Mouse (Mus musculus) forebrain, embryonic 16.5 days (tissue): ENCODE results near the gene Zdhhc18. TPM values are rescaled to one million over a fixed set of nuclear protein-coding genes. Genes with fewer than 3 reads are reported as not detected.

Source experiments
- ATAC-seq: fragments of 200-750 bp; cut with Nextera tagmentation; 2 replicates; pipeline ENCODE4 v1.8.0; 2017; ENCODE audit warnings: mild to moderate bottlenecking, moderate library complexity
- H3K27ac ChIP-seq: fragments of 300-500 bp; sonication (generic); 2 replicates; pipeline ENCODE4 v1.5.1; 2014; ENCODE audit warnings: low read length, control low read depth
- H3K27me3 ChIP-seq: fragments of 300-500 bp; sonication (generic); replicated peaks from 2 replicates; pipeline ENCODE4 v1.6.1; 2014; ENCODE audit warnings: low read length; ENCODE audit not compliant: control insufficient read depth, insufficient read depth
- H3K36me3 ChIP-seq: fragments of 300-500 bp; sonication (generic); 2 replicates; pipeline ENCODE4 v1.6.1; 2014; ENCODE audit not compliant: control insufficient read depth, insufficient read depth
- H3K4me1 ChIP-seq: fragments of 300-500 bp; sonication (generic); replicated peaks from 2 replicates; pipeline ENCODE4 v1.6.1; 2014; ENCODE audit warnings: low read length; ENCODE audit not compliant: control insufficient read depth, insufficient read depth
- H3K4me2 ChIP-seq: fragments of 300-500 bp; sonication (generic); 2 replicates; pipeline ENCODE4 v1.6.1; 2014; ENCODE audit warnings: mild to moderate bottlenecking, low read length, control low read depth
- H3K4me3 ChIP-seq: fragments of 300-500 bp; sonication (generic); replicated peaks from 2 replicates; pipeline ENCODE4 v1.5.1; 2014; ENCODE audit warnings: mild to moderate bottlenecking, low read length, control low read depth
- H3K9ac ChIP-seq: fragments of 300-500 bp; sonication (generic); replicated peaks from 2 replicates; pipeline ENCODE4 v1.6.1; 2014; ENCODE audit warnings: low read depth, low read length, control low read depth
- H3K9me3 ChIP-seq: fragments of 300-500 bp; sonication (generic); 2 replicates; pipeline ENCODE4 v1.6.1; 2016; ENCODE audit warnings: low read length; ENCODE audit not compliant: control insufficient read depth
- WGBS: fragments of 180-500 bp; shearing (Covaris S2); extraction: QIAGEN DNeasy Blood & Tissue Kit; methylation state at CpG from one replicate; pipeline ENCODE4 v1.1.7; 2014; 5-methylcytosine and 5-hydroxymethylcytosine counted together
- polyA plus RNA-seq: library from polyadenylated mRNA; unstranded; fragments of >200 nt; fragmentation: Nextera tagmentation; extraction: Ambion mirVana; gene quantifications from 2 replicates; pipeline ENCODE4 v1.2.1, GENCODE M21; 2015

The Zdhhc18 gene
- polyA plus RNA-seq, 1 experiment from 2014 or later: 4.5 TPM

DNA sequence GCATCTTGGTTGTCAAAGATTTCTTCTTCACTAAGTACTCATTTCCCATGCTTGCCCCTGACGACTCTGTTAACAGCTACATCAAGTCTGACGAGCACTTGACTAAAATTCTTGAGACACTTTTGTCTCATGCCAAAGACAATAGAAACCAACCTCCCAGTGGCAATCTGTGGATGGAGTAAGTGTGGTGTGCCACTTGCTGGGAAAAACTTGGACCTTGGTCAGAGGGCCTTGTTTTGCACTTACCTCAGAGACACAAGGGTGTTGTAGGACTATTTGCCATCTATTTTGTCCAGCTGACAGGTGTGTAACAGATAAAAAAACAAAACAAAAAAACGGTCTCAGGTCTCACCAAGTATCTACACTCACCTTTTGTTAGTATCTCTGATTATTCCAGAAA is 26.2 kb upstream of the Zdhhc18 start:
- no peak overlapping the region for H3K4me2 ChIP-seq
- no peaks in the 10 kb centered on the region for H3K9me3 ChIP-seq
- H3K4me1 ChIP-seq: peaks cover 27% of the 10 kb centered on the region
- H3K36me3 ChIP-seq: peaks cover 7% of the 10 kb centered on the region
- WGBS: 16% methylated on average over 3 of the region's 3 CpGs
- ATAC-seq: no peak
- no peaks in the 10 kb centered on the region for H3K27me3 ChIP-seq
- no peak overlapping the region for H3K9ac ChIP-seq
- H3K27ac ChIP-seq: peak overlapping the region; percentile 56; the same call in 1 of the 2 replicates
- H3K4me3 ChIP-seq: no peak overlapping the region

DNA sequence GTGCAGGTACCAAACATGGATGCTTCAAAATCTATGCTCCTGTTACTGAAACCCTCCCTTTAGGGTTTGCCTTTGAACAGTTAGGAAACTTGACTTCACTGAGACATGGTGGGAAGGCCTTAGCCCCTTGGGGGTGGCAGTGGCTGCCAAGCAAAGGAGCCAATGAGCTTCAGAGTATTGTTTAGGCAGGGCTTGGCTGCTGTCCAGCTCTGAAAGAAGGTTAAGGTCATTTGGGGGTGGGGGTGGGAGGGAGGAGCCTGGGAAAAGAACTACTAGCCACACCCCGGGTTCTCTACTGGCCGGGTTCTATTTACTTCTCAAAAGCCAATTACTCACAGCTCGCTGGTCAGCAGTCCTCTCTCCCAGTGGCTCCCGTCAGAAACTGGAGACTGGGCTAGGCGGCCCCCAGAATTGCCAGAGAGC is 25.7 kb upstream of the Zdhhc18 start:
- peaks cover 3% of the 10 kb centered on the region for H3K36me3 ChIP-seq
- no peak overlapping the region for H3K4me2 ChIP-seq
- H3K4me3 ChIP-seq: no peak overlapping the region
- no peaks in the 10 kb centered on the region for H3K9me3 ChIP-seq
- WGBS: 1% methylated on average over 5 of the region's 5 CpGs
- peaks cover 31% of the 10 kb centered on the region for H3K4me1 ChIP-seq
- H3K9ac ChIP-seq: no peak overlapping the region
- no peak for ATAC-seq
- 0 out of 2 replicates have a peak overlapping the region, but pooled peaks have one; percentile 56 for H3K27ac ChIP-seq
- no peaks in the 10 kb centered on the region for H3K27me3 ChIP-seq

DNA sequence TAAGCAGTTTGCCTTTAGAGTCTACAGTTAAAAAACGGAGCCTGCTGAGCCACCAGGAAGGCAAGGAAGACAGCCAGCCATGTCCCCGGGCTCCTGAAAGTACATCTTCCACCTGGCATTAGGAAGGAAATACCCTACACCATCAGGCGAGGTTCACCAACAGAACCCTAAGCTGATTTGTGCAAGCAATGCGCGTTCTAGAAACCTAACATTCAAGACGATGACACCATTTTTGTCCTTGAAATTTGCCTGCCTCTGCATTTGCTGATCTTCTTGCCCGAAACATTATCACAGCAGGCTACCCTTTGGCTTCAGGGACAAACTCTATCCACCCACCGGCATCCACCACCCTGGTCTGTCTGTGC is 24.4 kb upstream of the Zdhhc18 start:
- H3K27ac ChIP-seq: peak overlapping the region; percentile 51
- peaks cover 35% of the 10 kb centered on the region for H3K4me1 ChIP-seq
- no peak for ATAC-seq
- no peaks in the 10 kb centered on the region for H3K36me3 ChIP-seq
- no peaks in the 10 kb centered on the region for H3K9me3 ChIP-seq
- no peak overlapping the region for H3K4me3 ChIP-seq
- 77% methylated on average over 8 of the region's 8 CpGs for WGBS
- no peaks in the 10 kb centered on the region for H3K27me3 ChIP-seq
- no peak overlapping the region for H3K9ac ChIP-seq
- H3K4me2 ChIP-seq: no peak overlapping the region

DNA sequence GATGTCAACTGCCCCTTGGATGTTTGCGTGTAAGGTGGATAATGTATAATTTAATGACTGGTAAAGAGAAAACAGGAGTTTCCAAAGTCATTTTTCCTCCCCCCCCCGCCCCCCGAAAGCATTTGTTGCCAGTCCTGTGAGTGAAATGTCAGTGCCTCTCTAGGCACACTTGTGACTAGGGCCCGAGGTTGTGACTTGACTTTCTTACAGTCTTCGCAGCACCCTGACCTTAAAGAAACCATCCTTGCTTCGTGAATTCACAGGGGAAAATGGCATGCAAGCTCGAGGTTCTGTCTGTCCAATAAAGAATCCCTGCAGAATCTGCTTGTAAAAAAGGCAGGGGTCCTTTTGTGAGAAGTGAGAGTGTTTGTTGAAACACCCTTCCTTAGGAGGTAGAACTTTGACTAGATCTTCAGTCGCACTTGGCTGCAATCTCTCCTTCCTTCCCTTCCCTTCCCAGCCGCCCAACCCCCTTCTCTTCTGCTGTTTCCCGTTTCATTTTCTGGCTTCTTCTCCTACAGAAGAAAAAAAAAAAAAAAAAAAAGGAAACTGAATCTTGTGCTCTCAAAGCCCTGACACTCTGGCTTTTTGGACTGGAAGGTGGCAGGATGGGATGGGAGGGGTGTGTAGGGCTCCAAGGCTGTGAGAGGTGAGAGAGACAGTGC is 23.8 kb upstream of the Zdhhc18 start:
- ATAC-seq: no peak
- Histone ChIP-seq H3K9ac (no peak overlapping the region), H3K36me3 (no peaks in the 10 kb centered on the region), H3K4me1 (peaks cover 35% of the 10 kb centered on the region), H3K27me3 (no peaks in the 10 kb centered on the region), H3K4me3 (no peak overlapping the region), H3K4me2 (peak overlapping the region; percentile 59; the same call in 1 of the 2 replicates), H3K9me3 (no peaks in the 10 kb centered on the region), H3K27ac (peak overlapping the region; percentile 51)
- WGBS: 40% methylated on average over 10 of the region's 10 CpGs

DNA sequence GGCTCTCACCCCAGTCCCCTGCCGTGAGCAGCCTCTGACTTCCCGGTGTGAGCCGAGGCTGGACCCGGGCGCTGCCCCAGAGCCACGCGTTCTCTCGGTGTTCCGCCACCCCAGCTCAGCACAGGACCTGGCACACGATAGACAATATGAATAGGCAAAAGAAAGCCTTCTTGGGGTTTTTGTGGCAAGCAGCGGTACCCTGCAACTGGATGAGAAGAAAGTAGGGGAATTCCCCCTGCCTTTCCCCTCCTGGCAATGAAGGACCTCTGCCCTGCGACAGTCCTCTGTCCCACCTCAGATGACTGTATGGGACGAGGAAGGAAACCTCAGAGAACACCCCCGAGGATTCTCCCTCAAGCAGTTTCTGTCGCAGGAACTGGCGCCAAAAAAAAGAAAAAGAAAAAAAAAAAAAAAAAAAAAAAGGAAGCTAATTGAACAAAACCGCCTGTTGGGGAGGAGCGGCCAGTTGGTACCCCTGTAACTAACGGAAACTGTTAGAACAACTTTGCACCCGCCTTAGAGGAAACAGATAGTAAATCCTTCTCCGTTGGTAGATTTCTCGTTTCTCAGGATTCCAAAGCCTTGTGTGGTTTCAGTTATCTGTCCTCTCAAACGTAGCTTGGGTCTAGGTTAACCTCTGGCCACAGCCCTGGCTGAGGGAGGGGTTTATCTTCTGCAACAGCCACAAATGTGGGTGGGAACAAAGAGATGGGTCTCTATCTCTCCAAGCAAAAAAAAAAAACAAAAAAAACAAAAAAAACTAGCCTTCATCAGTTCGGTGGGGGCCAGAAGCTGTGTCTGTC is 23.1 kb upstream of the Zdhhc18 start:
- peak overlapping the region; percentile 84 for H3K9ac ChIP-seq
- WGBS: 3% methylated on average over 23 of the region's 24 CpGs
- H3K27me3 ChIP-seq: no peaks in the 10 kb centered on the region
- H3K4me2 ChIP-seq: peak overlapping the region; percentile 59
- peak overlapping the region; percentile 79 for H3K4me3 ChIP-seq
- no peaks in the 10 kb centered on the region for H3K36me3 ChIP-seq
- peaks cover 35% of the 10 kb centered on the region for H3K4me1 ChIP-seq
- no peaks in the 10 kb centered on the region for H3K9me3 ChIP-seq
- peak overlapping the region; percentile 98 for H3K27ac ChIP-seq
- peak; percentile 49 for ATAC-seq

DNA sequence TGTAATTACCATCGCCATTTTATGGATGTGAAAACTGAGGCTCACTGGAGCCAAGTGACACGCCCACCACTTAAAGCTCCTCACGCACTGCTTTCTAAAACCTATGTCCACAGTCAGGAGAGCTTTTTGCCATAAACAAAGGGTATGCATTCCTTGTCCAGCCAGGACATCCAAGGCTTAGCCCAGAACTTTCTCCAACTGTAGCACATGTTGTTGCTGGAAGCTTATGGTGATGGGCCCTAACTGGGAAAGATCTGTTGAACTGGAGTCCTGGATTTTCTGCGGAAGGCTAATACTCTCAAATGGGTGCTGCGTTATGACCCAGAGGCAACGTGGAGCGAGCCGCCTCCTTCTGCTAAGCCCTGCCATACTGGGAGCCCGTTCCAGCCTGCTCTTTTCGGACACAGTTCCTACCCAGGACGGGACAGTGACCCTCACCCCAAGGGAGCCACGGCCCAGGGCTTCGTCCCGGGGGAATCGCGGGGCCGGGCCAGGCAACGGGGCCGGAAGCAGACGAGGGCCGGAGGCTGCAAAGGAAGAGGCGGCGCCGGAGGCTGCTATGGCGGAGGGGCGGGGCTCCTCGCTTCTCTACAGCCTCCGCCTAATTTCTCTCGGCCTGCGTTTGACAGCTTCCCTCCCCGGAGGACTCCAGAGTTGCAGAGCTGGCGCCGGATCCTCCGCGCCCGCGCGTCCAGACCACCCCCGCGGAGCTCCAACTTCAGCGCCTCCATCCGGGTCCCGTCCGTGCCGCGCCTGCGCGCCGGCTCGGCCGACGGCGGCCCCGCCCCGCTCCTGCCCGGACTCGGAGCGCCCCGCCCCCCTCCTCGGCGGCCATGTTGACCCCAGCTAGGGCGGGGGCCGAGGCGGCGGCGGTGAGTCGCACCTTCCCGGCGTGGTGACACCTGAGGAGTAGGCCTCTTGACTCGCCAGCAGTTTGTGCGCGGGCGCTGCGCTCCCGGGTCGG is 22.2 kb upstream of the Zdhhc18 start, which contains the start of gene Pigv:
Pigv (minus strand) TSS at position 767 of the 964 bp plus-strand sequence.
- Histone ChIP-seq H3K4me3 (peak within 1 kb of the TSS; percentile 79), H3K4me1 (peaks cover 35% of the 10 kb centered on the region), H3K27ac (peak within 1 kb of the TSS; percentile 98), H3K4me2 (peak within 1 kb of the TSS; percentile 59), H3K9ac (peak within 1 kb of the TSS; percentile 84), H3K27me3 (no peaks in the 10 kb centered on the region), H3K36me3 (no peaks in the 10 kb centered on the region), H3K9me3 (no peaks in the 10 kb centered on the region)
- ATAC-seq: peak; percentile 91
- WGBS: under 1% methylated on average over 71 of the region's 76 CpGs

DNA sequence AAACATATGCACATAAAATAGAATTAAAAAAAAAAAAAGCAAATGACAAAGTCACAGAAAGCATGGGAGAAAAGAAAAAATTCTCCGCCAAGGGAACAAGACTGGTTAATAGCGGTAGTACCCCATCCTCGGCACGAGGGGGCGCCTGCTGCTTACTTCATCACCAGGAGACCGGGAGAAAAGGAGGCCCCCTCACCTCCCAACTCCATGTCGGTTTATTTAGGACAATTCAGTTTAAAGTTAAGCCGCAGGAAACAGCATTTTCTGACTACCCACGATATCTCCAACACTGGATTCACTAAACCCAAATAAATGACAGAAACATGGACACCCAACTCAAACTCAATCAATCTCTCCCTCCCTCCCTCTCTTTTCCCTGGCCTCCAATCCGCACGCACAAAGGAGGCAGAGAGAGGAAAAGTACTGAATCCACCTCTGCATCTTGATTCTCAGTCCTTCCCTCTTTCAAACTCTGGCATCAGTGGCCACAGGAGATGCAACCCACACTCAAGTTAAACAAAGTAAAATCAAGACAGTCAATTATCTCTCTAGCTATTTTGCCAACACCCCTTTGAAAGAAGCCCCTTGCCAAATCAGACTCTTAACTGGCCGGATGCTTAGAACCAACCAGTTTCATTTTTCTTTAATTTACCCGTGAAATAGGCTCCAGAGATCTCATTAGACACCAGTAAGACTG is 21.4 kb upstream of the Zdhhc18 start:
- Histone ChIP-seq H3K9me3 (no peaks in the 10 kb centered on the region), H3K4me2 (peak overlapping the region; percentile 59), H3K4me1 (peaks cover 35% of the 10 kb centered on the region), H3K27me3 (no peaks in the 10 kb centered on the region), H3K36me3 (0 out of 2 replicates have a peak, but pooled peaks cover 2% of the 10 kb centered on the region), H3K4me3 (peak overlapping the region; percentile 79), H3K27ac (peak overlapping the region; percentile 98), H3K9ac (peak overlapping the region; percentile 84)
- WGBS: under 1% methylated on average over 13 of the region's 13 CpGs
- no peak for ATAC-seq

DNA sequence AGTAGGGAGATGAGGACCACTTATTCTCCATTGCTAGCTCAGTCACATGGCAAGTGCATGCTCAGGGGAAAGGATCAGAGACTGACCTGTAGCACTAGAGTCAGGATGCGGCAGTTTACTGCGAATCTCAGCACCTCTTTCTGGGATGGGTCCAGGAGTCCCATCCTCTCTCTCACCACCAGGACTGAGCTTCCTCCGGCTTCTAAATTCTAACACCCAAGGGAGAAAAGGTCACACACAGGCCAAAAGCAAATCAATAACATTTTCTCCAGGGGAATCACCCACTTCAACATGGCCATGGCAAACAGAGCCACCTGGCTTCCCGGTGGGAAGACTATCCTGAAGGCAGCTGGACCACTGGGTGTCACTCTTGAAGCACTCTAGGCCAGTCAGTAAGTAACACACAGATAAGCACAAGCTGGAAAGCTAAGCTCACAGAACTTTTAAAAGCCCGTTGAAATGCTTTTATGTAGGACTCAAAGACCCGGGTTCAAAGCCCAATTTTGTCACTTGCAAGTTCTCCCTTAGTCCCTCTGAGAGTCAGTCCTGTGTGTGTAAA is 19.8 kb upstream of the Zdhhc18 start:
- Histone ChIP-seq H3K4me3 (no peak overlapping the region), H3K9ac (no peak overlapping the region), H3K36me3 (0 out of 2 replicates have a peak, but pooled peaks cover 2% of the 10 kb centered on the region), H3K9me3 (no peaks in the 10 kb centered on the region), H3K27ac (no peak overlapping the region), H3K27me3 (no peaks in the 10 kb centered on the region), H3K4me2 (no peak overlapping the region), H3K4me1 (peaks cover 31% of the 10 kb centered on the region)
- WGBS: 70% methylated on average over 6 of the region's 6 CpGs
- no peak for ATAC-seq
